Mouse (Mus musculus): ENCODE data around the gene Tfap2c. TPM values are rescaled to one million over a fixed set of nuclear protein-coding genes. Genes with fewer than 3 reads are reported as not detected.

Gene Tfap2c
- polyA plus RNA-seq (2016; fragmentation: Nextera tagmentation; extraction: Ambion mirVana), result 11.5 and 25.1 TPM in 2 replicates

DNA sequence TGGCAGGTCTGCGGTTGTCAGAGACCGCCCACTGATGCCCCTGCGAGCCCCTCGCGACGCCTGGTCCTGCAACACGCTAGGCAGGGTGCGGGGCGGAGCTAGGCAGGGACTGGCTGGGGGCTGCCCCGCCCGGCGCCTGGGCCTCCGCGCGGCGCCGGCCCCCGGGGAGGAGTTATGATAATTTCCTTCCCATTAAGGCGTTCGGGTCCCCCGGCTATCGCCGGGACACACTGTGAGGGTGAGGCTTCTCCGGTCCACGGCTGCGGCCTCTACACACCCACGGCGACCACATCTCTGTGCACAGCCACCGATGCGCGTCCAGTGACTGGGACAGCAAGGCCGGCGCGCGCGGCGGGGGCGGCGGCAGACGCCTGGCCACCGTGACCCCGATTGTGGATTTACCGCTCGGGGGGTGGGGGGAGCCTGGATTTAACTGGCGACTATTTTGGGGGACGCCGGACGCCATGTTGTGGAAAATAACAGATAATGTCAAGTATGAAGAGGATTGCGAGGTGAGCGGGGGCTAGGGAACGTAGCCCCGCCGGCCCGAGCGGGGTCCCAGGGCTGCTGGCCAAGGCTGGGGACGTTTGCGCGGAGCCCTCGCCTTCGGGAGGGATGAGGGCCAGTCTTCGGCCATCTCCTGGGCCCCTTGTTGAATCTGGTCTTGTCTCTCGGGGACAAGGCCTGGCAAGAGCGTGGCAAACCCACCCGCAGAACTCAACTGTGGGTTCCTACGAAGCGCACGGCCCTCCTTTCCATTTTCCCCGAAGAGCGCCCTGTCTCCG, at the start of gene Tfap2c:
TSS of gene Tfap2c (plus strand) at position 223 of the 785 bp plus-strand sequence.
- peaks cover 99% of the 10 kb centered on the region for H3K27me3 ChIP-seq (ENCODE audit: low read depth, poor library complexity, severe bottlenecking)
- no peaks in the 10 kb centered on the region for H3K9me3 ChIP-seq (replicated peaks)
- peaks cover 88% of the 10 kb centered on the region for H3K4me1 ChIP-seq
- H3K36me3 ChIP-seq, result peaks cover 6% of the 10 kb centered on the region; the same call in 1 of the 2 replicates
- DNase-seq (ENCODE audit: low spot score), result peak; percentile 81
- under 1% methylated on average over 70 of the region's 70 CpGs for WGBS
- peak within 1 kb of the TSS; percentile 83 for H3K27ac ChIP-seq
- peak within 1 kb of the TSS; percentile 59 for H3K4me3 ChIP-seq

DNA sequence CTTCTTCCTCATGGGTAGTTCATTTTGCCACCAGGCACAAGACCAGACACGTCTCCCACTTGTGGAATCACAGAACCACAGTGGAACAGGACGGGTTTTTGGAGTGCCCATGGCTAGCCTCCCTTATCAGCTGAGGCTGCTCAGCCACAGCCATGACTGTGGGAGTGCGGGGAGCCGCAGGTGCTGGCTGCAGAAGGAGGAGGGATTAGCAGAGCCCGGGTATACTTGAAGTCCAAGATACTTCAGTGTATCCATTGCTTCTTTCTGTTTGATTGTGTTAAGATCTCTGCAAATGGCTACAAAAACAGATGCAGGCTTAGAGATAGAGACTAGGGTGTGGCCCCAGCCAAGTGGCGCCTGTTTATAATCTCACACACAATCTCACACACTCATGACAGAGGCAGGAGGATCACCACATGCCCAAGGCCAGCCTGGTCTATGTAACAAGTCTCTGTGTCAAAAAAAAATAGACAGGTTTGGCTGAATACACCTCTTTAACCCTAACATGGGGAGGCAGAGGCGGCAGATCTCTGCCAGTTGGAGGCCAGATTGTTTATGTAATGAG, 48.6 kb upstream of the Tfap2c start:
- H3K9me3 ChIP-seq (replicated peaks), result no peaks in the 10 kb centered on the region
- 53% methylated on average over 7 of the region's 7 CpGs for WGBS
- H3K36me3 ChIP-seq, result no peaks in the 10 kb centered on the region
- no peaks in the 10 kb centered on the region for H3K27me3 ChIP-seq (ENCODE audit: low read depth, poor library complexity, severe bottlenecking)
- no peak for DNase-seq (ENCODE audit: low spot score)
- peaks cover 15% of the 10 kb centered on the region for H3K4me1 ChIP-seq
- no peak overlapping the region for H3K27ac ChIP-seq
- H3K4me3 ChIP-seq, result no peak overlapping the region

DNA sequence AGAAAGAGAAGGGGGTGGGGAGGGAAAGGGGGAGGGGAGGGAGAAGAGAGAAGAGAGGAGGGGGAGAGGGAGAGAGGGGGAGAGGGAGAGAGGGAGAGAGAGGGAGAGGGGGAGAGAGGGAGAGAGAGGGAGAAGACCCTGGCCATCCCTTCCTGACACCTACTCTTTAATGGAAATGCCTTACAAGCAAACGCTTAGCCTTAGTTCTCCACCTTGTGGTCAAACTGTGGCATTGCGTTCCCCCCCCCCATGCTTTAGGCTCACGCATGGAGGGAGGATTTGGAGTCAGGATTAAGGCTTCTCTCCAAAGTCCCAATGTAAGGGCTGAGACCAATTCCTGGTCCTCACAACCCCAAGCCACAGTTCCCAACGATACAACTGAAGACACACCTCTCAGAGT, 48.1 kb upstream of the Tfap2c start:
- no peak overlapping the region for H3K27ac ChIP-seq
- H3K9me3 ChIP-seq (replicated peaks), result no peaks in the 10 kb centered on the region
- H3K36me3 ChIP-seq, result no peaks in the 10 kb centered on the region
- H3K4me3 ChIP-seq, result no peak overlapping the region
- peaks cover 15% of the 10 kb centered on the region for H3K4me1 ChIP-seq
- DNase-seq (ENCODE audit: low spot score), result peak; percentile 68
- H3K27me3 ChIP-seq (ENCODE audit: low read depth, poor library complexity, severe bottlenecking), result no peaks in the 10 kb centered on the region
- WGBS, result 3% methylated on average over 4 of the region's 4 CpGs

DNA sequence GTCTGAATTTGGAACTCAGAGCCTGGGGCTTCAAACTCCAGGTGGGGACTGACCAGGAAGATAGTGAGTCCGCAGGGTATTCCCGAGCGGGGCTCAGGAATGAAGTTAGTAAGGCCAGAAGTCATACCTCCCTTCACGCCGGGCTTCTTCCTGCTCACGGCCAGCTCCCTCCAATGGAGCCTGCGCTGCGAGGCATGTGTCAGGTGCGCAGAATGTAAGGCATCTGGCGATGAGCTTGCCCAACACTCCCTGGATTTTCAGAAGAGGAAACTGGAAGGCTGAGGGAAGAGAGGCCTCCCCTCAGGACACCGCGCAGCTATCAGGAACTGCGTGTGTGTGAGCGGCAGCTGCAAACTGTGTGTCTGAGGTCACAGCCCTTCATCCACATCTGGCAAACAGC, 47.2 kb upstream of the Tfap2c start:
- WGBS, result 56% methylated on average over 14 of the region's 14 CpGs
- Histone ChIP-seq H3K27ac (no peak overlapping the region), H3K9me3 (replicated peaks) (no peaks in the 10 kb centered on the region), H3K4me3 (no peak overlapping the region), H3K4me1 (peaks cover 15% of the 10 kb centered on the region), H3K27me3 (ENCODE audit: low read depth, poor library complexity, severe bottlenecking) (no peaks in the 10 kb centered on the region), H3K36me3 (no peaks in the 10 kb centered on the region)
- DNase-seq (ENCODE audit: low spot score), result peak; percentile 35

DNA sequence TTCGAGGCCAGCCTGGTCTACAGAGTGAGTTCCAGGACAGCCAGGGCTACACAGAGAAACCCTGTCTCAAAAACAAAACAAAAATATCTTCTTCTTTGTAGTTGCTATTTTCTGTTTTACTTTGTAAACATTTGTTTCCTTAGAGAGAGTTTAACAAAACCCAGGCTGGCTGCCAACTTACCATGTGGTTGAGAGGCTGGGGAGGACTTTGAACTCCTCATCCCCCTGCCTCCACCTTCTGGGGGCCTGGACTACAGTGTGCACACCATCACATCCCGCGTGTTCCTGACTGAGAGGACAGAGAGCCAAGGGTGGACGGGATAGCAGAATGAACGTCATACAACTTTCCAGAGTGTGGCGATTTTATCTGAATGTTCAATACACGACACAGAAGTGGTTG, 43.3 kb upstream of the Tfap2c start:
- no peak for DNase-seq (ENCODE audit: low spot score)
- Histone ChIP-seq H3K4me1 (peaks cover 10% of the 10 kb centered on the region), H3K9me3 (replicated peaks) (no peaks in the 10 kb centered on the region), H3K27me3 (ENCODE audit: low read depth, poor library complexity, severe bottlenecking) (no peaks in the 10 kb centered on the region), H3K4me3 (no peak overlapping the region), H3K36me3 (no peaks in the 10 kb centered on the region), H3K27ac (no peak overlapping the region)
- 90% methylated on average over 7 of the region's 7 CpGs for WGBS

DNA sequence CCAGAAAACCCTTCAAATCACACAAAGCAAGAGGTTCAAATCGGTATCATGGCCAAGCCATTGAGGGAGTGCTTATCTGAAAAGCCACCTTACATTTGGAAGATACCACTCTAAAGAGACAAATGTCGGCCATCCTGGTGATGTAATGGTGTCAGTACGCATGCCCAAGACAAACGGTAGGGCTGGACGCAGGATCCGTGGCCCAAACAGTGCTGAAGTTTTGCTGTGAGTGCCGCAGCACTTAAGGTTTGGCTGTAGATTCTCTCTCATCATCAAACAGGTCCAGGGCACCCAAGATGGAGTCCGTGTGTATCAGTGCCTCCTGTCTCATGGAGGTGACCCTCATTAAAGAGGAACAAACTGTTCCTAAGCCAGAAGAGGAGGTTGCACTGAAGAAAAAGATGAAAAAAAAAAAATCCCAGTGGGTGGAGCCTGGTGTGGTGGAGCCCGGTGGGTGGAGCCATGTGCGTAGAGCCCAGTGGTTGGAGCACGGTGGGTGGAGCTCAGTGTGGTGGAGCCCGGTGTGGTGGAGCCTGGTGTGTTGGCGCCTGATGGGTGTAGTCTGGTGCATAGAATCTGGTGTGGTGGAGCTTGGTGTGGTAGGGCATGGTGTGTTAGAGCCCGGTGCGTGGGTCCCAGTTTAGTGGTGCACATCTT, 39.2 kb upstream of the Tfap2c start:
- Histone ChIP-seq H3K27me3 (ENCODE audit: low read depth, poor library complexity, severe bottlenecking) (peaks cover 7% of the 10 kb centered on the region; the same call in 1 of the 2 replicates), H3K36me3 (no peaks in the 10 kb centered on the region), H3K4me3 (no peak overlapping the region), H3K4me1 (no peaks in the 10 kb centered on the region), H3K9me3 (replicated peaks) (no peaks in the 10 kb centered on the region), H3K27ac (no peak overlapping the region)
- 90% methylated on average over 15 of the region's 15 CpGs for WGBS
- DNase-seq (ENCODE audit: low spot score), result no peak

DNA sequence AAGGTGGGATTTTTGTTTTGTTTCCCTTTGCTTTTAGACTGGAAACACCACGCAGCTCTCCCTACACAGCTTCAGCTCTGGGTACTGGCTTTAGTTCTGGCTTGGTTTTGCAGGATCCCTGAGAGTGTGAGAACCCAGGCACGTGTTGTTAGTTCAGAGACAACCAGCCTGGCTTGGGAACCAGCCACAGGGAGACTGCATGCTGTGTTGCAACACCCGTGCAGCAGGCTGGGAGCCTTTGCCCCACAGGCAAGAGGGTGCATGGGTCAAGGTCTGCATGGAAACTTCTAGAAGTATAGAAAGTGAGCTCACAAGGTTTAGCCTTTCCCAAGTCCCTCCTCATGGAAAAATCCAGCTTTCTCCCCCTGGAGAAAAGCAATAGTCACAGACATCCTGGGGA, 38.5 kb upstream of the Tfap2c start:
- no peak for DNase-seq (ENCODE audit: low spot score)
- WGBS, result 55% methylated on average over 3 of the region's 3 CpGs

DNA sequence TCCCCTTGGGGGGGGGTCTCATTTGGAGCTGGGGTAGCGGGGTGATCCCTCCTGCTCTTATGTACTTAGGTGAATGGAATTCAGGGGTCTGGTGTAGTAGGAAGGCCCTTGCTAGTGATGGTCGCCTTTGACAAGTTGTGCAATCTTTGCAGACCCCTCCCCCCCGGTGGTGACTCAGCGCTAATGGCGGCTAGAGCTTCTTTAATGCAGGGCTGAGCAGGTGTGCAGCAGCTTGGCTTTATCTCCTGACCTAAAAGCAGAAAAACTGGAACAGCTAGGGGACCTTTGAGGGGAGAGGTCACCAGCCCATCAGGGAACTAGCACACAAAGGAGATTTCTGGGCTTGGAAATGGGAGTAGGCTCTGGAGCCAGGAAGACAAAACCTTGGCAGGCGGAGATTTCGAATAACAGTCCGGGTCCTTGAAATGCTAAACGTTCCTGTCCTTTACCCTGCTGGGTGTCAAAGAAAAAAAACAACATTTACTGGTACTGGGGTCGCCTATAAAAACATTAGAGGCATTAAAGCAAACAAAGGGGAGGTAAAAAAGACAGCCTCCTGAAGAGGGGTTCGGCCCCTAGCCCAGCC, 32.9 kb upstream of the Tfap2c start:
- no peaks in the 10 kb centered on the region for H3K9me3 ChIP-seq (replicated peaks)
- H3K4me3 ChIP-seq, result no peak overlapping the region
- no peaks in the 10 kb centered on the region for H3K36me3 ChIP-seq
- 22% methylated on average over 11 of the region's 11 CpGs for WGBS
- peaks cover 27% of the 10 kb centered on the region; the same call in 1 of the 2 replicates for H3K27me3 ChIP-seq (ENCODE audit: low read depth, poor library complexity, severe bottlenecking)
- no peak for DNase-seq (ENCODE audit: low spot score)
- no peak overlapping the region for H3K27ac ChIP-seq
- peaks cover 6% of the 10 kb centered on the region for H3K4me1 ChIP-seq

More for the DNA sequence above, 38.5 kb upstream of the Tfap2c start:
- H3K9me3 ChIP-seq (replicated peaks), result no peaks in the 10 kb centered on the region
- peaks cover 14% of the 10 kb centered on the region; the same call in 1 of the 2 replicates for H3K27me3 ChIP-seq (ENCODE audit: low read depth, poor library complexity, severe bottlenecking)
- no peak overlapping the region for H3K27ac ChIP-seq
- no peaks in the 10 kb centered on the region for H3K4me1 ChIP-seq
- H3K4me3 ChIP-seq, result no peak overlapping the region
- H3K36me3 ChIP-seq, result no peaks in the 10 kb centered on the region

DNA sequence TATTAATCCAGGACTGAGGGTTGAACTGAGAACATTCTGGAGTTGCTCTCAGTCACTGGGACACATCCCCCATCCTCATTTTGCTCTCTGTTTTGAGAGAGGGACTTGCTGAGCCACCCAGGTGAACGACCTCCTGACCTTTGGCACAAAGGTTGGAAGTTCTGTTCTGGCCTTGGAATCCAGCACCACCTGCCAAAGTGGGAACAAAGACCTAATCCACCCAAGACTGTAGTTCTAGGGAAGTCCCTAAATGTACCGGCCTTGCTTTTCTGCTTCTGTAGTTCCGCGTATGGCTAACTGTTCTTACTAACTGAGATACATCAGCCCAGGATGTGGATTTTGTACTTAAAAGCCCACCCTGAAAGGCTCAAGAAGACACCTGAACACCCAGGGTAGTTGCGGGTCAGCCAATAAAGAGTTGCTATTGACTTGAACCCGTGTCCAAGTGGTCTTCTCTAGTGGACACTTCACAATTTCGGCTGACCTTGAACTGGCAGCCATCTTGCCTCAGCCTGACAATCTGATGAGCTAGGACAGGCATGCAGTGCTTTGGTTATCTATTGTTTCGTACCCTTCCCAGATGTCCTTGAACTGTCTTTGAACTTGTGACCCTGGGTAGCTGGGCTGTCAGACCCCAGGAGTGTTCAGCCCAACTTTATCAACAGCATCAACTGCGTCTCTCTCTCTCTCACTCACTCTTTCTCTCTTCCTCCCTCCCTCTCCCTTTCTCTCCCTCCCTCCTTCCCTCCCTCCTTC, 28.6 kb upstream of the Tfap2c start:
- Histone ChIP-seq H3K36me3 (no peaks in the 10 kb centered on the region), H3K27me3 (ENCODE audit: low read depth, poor library complexity, severe bottlenecking) (peaks cover 14% of the 10 kb centered on the region; the same call in 1 of the 2 replicates), H3K4me3 (no peak overlapping the region), H3K9me3 (replicated peaks) (no peaks in the 10 kb centered on the region), H3K4me1 (peaks cover 13% of the 10 kb centered on the region), H3K27ac (no peak overlapping the region)
- 90% methylated on average over 9 of the region's 9 CpGs for WGBS
- no peak for DNase-seq (ENCODE audit: low spot score)

DNA sequence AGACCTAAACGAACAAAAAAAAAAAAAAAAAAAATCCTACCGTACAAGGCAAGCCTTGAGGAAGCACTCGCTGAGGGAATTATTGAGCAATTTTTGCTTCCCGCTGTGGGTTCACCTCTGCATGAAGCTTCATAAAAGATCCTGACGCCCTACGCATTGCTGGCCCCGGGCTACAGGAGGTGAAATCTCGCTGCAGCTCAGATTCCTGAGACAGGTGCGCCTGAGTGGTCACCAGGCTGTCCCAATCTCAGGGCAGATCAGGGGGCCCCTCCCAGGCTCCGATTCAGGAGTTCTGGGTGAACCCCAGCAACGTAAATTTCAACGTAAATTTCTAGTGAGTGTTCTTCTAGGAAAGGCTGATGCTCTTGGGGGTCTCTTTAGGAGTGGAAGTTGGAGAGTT, 26.9 kb upstream of the Tfap2c start:
- WGBS, result 82% methylated on average over 12 of the region's 12 CpGs
- Histone ChIP-seq H3K27me3 (ENCODE audit: low read depth, poor library complexity, severe bottlenecking) (peaks cover 3% of the 10 kb centered on the region; the same call in 1 of the 2 replicates), H3K9me3 (replicated peaks) (no peaks in the 10 kb centered on the region), H3K4me1 (peaks cover 11% of the 10 kb centered on the region), H3K36me3 (no peaks in the 10 kb centered on the region), H3K4me3 (no peak overlapping the region), H3K27ac (no peak overlapping the region)
- DNase-seq (ENCODE audit: low spot score), result no peak

DNA sequence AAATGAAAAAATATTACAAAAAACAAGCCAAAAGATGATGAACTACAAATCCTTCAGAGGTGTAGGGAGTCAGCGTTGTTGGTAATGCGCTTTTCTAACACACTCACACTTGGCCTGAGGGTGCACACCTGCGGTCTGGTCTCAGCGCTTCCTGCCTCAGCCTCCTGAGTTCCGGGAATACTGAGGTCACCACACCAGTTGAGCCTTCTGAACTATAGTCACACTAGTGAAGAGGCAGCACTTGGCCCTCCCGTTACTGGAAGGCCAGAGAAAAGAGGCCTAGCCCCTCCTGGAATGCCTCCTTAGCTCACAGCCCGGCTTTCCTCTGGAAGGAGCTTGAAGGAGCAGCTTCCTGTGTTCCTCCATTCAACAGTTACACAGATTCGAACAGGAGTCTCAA, 22.2 kb upstream of the Tfap2c start:
- no peaks in the 10 kb centered on the region for H3K9me3 ChIP-seq (replicated peaks)
- H3K27ac ChIP-seq, result no peak overlapping the region
- no peak overlapping the region for H3K4me3 ChIP-seq
- no peaks in the 10 kb centered on the region for H3K36me3 ChIP-seq
- DNase-seq (ENCODE audit: low spot score), result no peak
- H3K27me3 ChIP-seq (ENCODE audit: low read depth, poor library complexity, severe bottlenecking), result 0 out of 2 replicates have a peak, but pooled peaks cover 11% of the 10 kb centered on the region
- WGBS, result 87% methylated on average over 8 of the region's 8 CpGs
- peaks cover 6% of the 10 kb centered on the region for H3K4me1 ChIP-seq

DNA sequence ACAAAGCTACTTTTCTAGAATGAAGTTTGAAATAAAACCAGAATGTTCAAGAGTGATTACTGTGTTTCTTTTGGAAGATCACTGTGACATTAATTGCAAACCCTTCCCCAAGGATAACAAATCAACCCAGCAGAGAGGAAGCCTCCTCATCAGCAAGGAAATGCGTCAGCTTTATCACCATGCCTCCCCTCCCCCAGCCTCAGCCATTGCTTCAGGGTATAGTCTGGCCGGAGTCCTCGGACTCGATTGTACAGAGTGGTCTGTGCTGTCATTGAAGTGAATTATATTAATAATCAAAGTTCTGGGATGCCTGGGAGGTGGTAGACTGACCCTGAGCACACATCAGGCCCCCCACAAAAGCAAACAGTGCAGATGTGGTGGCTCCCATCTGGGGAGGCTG, 5.4 kb upstream of the Tfap2c start:
- H3K27me3 ChIP-seq (ENCODE audit: low read depth, poor library complexity, severe bottlenecking), result peaks cover 65% of the 10 kb centered on the region
- no peak overlapping the region for H3K4me3 ChIP-seq
- no peaks in the 10 kb centered on the region for H3K36me3 ChIP-seq
- H3K4me1 ChIP-seq, result peaks cover 40% of the 10 kb centered on the region
- no peaks in the 10 kb centered on the region for H3K9me3 ChIP-seq (replicated peaks)
- H3K27ac ChIP-seq, result no peak overlapping the region
- no peak for DNase-seq (ENCODE audit: low spot score)
- 33% methylated on average over 4 of the region's 4 CpGs for WGBS
